Comparison of ENCODE assay signal across 23 mouse cellular contexts in genomic region chr2:133326290-133327050, GRCm38 (mm10).
A peak's percentile ranks its signal among the peaks of the same experiment; 100 is the strongest.
DNase-seq lines count a peak whose midpoint lies in the region; ATAC-seq lines count a peak whose summit lies in the region.
"Had no signal": no experiment of that assay in that cellular context is flagged by ENCODE, and none has a peak within 500 bp of the region (broad histone marks: within the 10 kb centered on the region; RNA-seq: fewer than 3 reads in every experiment).

No protein-coding gene starts in this region.

- H3K9ac ChIP-seq in heart, embryonic 11.5 days (ENCODE audit: low read depth, low read length) = no peak overlapping the region
- no peak overlapping the region for H3K9ac ChIP-seq in kidney, embryonic 16.5 days (replicated peaks; ENCODE audit: low read length)
- H3K9ac ChIP-seq: embryonic facial prominence, embryonic 15.5 days; limb, embryonic 13.5 days; liver, embryonic 13.5 days; lung, embryonic 14.5 days; neural tube, embryonic 13.5 days; stomach, embryonic 15.5 days had no signal

- no peak for ATAC-seq in heart, embryonic 11.5 days (replicated peaks; ENCODE audit: insufficient number of reproducible peaks, low FRiP score, low TSS enrichment)
- ATAC-seq in kidney, embryonic 16.5 days (ENCODE audit: low FRiP score, low TSS enrichment) = peak; percentile 89

- no peak overlapping the region for H3K4me3 ChIP-seq in heart, embryonic 11.5 days (ENCODE audit: low read depth, low read length)
- no peak overlapping the region for H3K4me3 ChIP-seq in kidney, embryonic 16.5 days (ENCODE audit: low read length)
- H3K4me3 ChIP-seq in embryonic facial prominence, embryonic 10.5 days = no peak overlapping the region
- H3K4me3 ChIP-seq: embryonic facial prominence, embryonic 15.5 days; forebrain, embryonic 10.5 days; limb, embryonic 13.5 days; liver, embryonic 13.5 days; neural tube, embryonic 13.5 days; stomach, embryonic 15.5 days had no signal

- no peak overlapping the region for H3K4me2 ChIP-seq in heart, embryonic 11.5 days
- no peak overlapping the region for H3K4me2 ChIP-seq in kidney, embryonic 16.5 days (replicated peaks; ENCODE audit: low read depth, low read length)
- H3K4me2 ChIP-seq: embryonic facial prominence, embryonic 15.5 days; limb, embryonic 13.5 days; liver, embryonic 13.5 days; lung, embryonic 14.5 days; neural tube, embryonic 13.5 days; stomach, embryonic 15.5 days had no signal

- no peaks in the 10 kb centered on the region for H3K9me3 ChIP-seq in heart, embryonic 11.5 days (replicated peaks; ENCODE audit: control insufficient read depth, low read length)
- H3K9me3 ChIP-seq in kidney, embryonic 16.5 days (ENCODE audit: low read length) = no peaks in the 10 kb centered on the region
- H3K9me3 ChIP-seq in embryonic facial prominence, embryonic 10.5 days = no peaks in the 10 kb centered on the region
- H3K9me3 ChIP-seq: embryonic facial prominence, embryonic 15.5 days; forebrain, embryonic 10.5 days; limb, embryonic 13.5 days; liver, embryonic 13.5 days; neural tube, embryonic 13.5 days; stomach, embryonic 15.5 days had no signal

- H3K27me3 ChIP-seq in heart, embryonic 11.5 days (ENCODE audit: control insufficient read depth, insufficient read depth, low read length) = no peaks in the 10 kb centered on the region
- H3K27me3 ChIP-seq in kidney, embryonic 16.5 days (ENCODE audit: insufficient read depth, low read length) = no peaks in the 10 kb centered on the region
- no peaks in the 10 kb centered on the region for H3K27me3 ChIP-seq in embryonic facial prominence, embryonic 10.5 days (replicated peaks; ENCODE audit: low read depth, poor library complexity, severe bottlenecking)
- H3K27me3 ChIP-seq: embryonic facial prominence, embryonic 15.5 days; limb, embryonic 13.5 days; liver, embryonic 13.5 days; neural tube, embryonic 13.5 days; stomach, embryonic 15.5 days had no signal

- WGBS in heart, embryonic 11.5 days (ENCODE audit: insufficient replicate concordance) = 47% methylated on average over 6 of the region's 6 CpGs
- WGBS in kidney, embryonic 16.5 days = 37% methylated on average over 6 of the region's 6 CpGs
- 62% methylated on average over 6 of the region's 6 CpGs for WGBS in embryonic facial prominence, embryonic 10.5 days

- 0 out of 2 replicates have a peak overlapping the region, but pooled peaks have one; percentile 15 for H3K27ac ChIP-seq in heart, embryonic 11.5 days (ENCODE audit: low read depth, low read length)
- no peak overlapping the region for H3K27ac ChIP-seq in kidney, embryonic 16.5 days (ENCODE audit: low read length)
- H3K27ac ChIP-seq in embryonic facial prominence, embryonic 10.5 days (replicated peaks) = no peak overlapping the region
- H3K27ac ChIP-seq: embryonic facial prominence, embryonic 15.5 days; forebrain, embryonic 10.5 days; limb, embryonic 13.5 days; liver, embryonic 13.5 days; neural tube, embryonic 13.5 days; stomach, embryonic 15.5 days had no signal

- no peak for DNase-seq in heart, adult 9 months (ENCODE audit: low spot score in 2 of 2)
- no peak for DNase-seq in kidney, adult 8-10 months
- peak; percentile 63 for DNase-seq in Muller cell, postnatal 12 days (ENCODE audit: inconsistent ontology term)
- peak; percentile 8 for DNase-seq in retina, embryonic 14.5 days (ENCODE audit: low spot score)
- DNase-seq in embryonic facial prominence, embryonic 10.5 days (ENCODE audit: low spot score) = no peak
- DNase-seq: adrenal gland, adult 2 months; cerebellum, adult 9-10 months; heart, adult 18-20 months; heart, postnatal 10 days; kidney, adult 11 months; liver, embryonic 13.5 days; lung, embryonic 14.5 days; lung, postnatal 36 days; right cerebral cortex, postnatal 25 days; thymus, adult 18-20 months; thymus, postnatal 4 days had no signal

- H3K4me1 ChIP-seq in heart, embryonic 11.5 days (ENCODE audit: control insufficient read depth, insufficient read depth, low read length) = peaks cover 14% of the 10 kb centered on the region
- H3K4me1 ChIP-seq in kidney, embryonic 16.5 days (ENCODE audit: insufficient read depth, low read length) = no peaks in the 10 kb centered on the region
- no peaks in the 10 kb centered on the region for H3K4me1 ChIP-seq in embryonic facial prominence, embryonic 10.5 days
- H3K4me1 ChIP-seq: embryonic facial prominence, embryonic 15.5 days; forebrain, embryonic 10.5 days; liver, embryonic 13.5 days; stomach, embryonic 15.5 days had no signal

- no peaks in the 10 kb centered on the region for H3K36me3 ChIP-seq in heart, embryonic 11.5 days (ENCODE audit: control insufficient read depth, insufficient read depth, low read length)
- H3K36me3 ChIP-seq in kidney, embryonic 16.5 days (ENCODE audit: insufficient read depth, low read length) = no peaks in the 10 kb centered on the region
- no peaks in the 10 kb centered on the region for H3K36me3 ChIP-seq in embryonic facial prominence, embryonic 10.5 days (replicated peaks)
- H3K36me3 ChIP-seq: embryonic facial prominence, embryonic 15.5 days; forebrain, embryonic 10.5 days; limb, embryonic 13.5 days; liver, embryonic 13.5 days; neural tube, embryonic 13.5 days; stomach, embryonic 15.5 days had no signal

Comparison
In these comparisons a context has a peak if more than half of its experiments do, and no peak if none do; other contexts are left out.
1. DNase-seq: peak in Muller cell, postnatal 12 days (single experiment) and retina, embryonic 14.5 days (single experiment); none in heart, adult 9 months (0 of 2), kidney, adult 8-10 months (0 of 2) and embryonic facial prominence, embryonic 10.5 days (single experiment).